Mouse (Mus musculus) stomach, postnatal 0 days (tissue): ENCODE measurements around the gene Gm20532. TPM values are rescaled to one million over a fixed set of nuclear protein-coding genes. Genes with fewer than 3 reads are reported as not detected.

Source experiments
- ATAC-seq: fragments of 200-750 bp; cut with Nextera tagmentation; 2 replicates; pipeline ENCODE4 v1.8.0; 2017; ENCODE audit not compliant: low FRiP score, low TSS enrichment
- DNase-seq: peaks from one replicate; pipeline ENCODE4 v3.0.0-alpha.2; 2016; ENCODE audit warnings: low spot score
- H3K27ac ChIP-seq: fragments of 300-500 bp; sonication (generic); replicated peaks from 2 replicates; pipeline ENCODE4 v1.5.1; 2014; ENCODE audit warnings: mild to moderate bottlenecking, control low read depth
- H3K27me3 ChIP-seq: fragments of 300-500 bp; sonication (generic); 2 replicates; pipeline ENCODE4 v1.6.1; 2014; ENCODE audit warnings: low read length; ENCODE audit not compliant: control insufficient read depth, insufficient read depth
- H3K36me3 ChIP-seq: fragments of 300-500 bp; sonication (generic); 2 replicates; pipeline ENCODE4 v1.6.1; 2014; ENCODE audit warnings: low read length, mixed read lengths; ENCODE audit not compliant: control insufficient read depth, insufficient read depth
- H3K4me1 ChIP-seq: fragments of 300-500 bp; sonication (generic); replicated peaks from 2 replicates; pipeline ENCODE4 v1.6.1; 2014; ENCODE audit warnings: antibody characterized with exemption; ENCODE audit not compliant: control insufficient read depth, insufficient read depth
- H3K4me2 ChIP-seq: fragments of 300-500 bp; sonication (generic); replicated peaks from 2 replicates; pipeline ENCODE4 v1.6.1; 2014; ENCODE audit warnings: low read depth, mild to moderate bottlenecking, control low read depth, moderate library complexity
- H3K4me3 ChIP-seq: fragments of 300-500 bp; sonication (generic); 2 replicates; pipeline ENCODE4 v1.5.1; 2014; ENCODE audit warnings: low read depth, low read length, control low read depth
- H3K9ac ChIP-seq: fragments of 300-500 bp; sonication (generic); 2 replicates; pipeline ENCODE4 v1.6.1; 2014; ENCODE audit warnings: mild to moderate bottlenecking, low read length, control low read depth, mixed read lengths
- H3K9me3 ChIP-seq: fragments of 300-500 bp; sonication (generic); 2 replicates; pipeline ENCODE4 v1.6.1; 2016; ENCODE audit warnings: low read length; ENCODE audit not compliant: control insufficient read depth
- CTCF ChIP-seq: IDR thresholded peaks from 2 replicates; pipeline ENCODE4 v1.5.1; 2016; ENCODE audit warnings: antibody characterized with exemption, low read depth, mild to moderate bottlenecking, moderate library complexity
- EP300 ChIP-seq: optimal IDR thresholded peaks from 2 replicates; pipeline ENCODE3; 2016; ENCODE audit warnings: antibody characterized with exemption
- WGBS: fragments of 180-500 bp; shearing (Covaris S2); extraction: QIAGEN DNeasy Blood & Tissue Kit; methylation state at CpG from one replicate; pipeline ENCODE4 v1.1.7; 2014; 5-methylcytosine and 5-hydroxymethylcytosine counted together
- polyA plus RNA-seq: library from polyadenylated mRNA; unstranded; fragments of >200 nt; fragmentation: Nextera tagmentation; extraction: Ambion mirVana; gene quantifications from 2 replicates; pipeline ENCODE4 v1.2.1, GENCODE M21; 2015

Gene Gm20532
- polyA plus RNA-seq, 1 experiment from 2014 or later, result not detected

- Histone ChIP-seq H3K27ac (no peak overlapping the region), H3K4me2 (no peak overlapping the region), H3K4me1 (no peaks in the 10 kb centered on the region; the same call in 1 of the 2 replicates), H3K9ac (no peak overlapping the region), H3K4me3 (no peak overlapping the region), H3K27me3 (no peaks in the 10 kb centered on the region), H3K9me3 (no peaks in the 10 kb centered on the region), H3K36me3 (no peaks in the 10 kb centered on the region)
- no peak for TF ChIP-seq EP300
- no peak for TF ChIP-seq CTCF
- ATAC-seq (no peak), DNase-seq (no peak)
- 65% methylated on average over 5 of the region's 5 CpGs for WGBS
Measured at GRCm38 (mm10) chr2:26574862-26575261, 11.6 kb upstream of the Gm20532 start.

- Histone ChIP-seq H3K9ac (no peak overlapping the region), H3K36me3 (no peaks in the 10 kb centered on the region), H3K9me3 (no peaks in the 10 kb centered on the region), H3K27me3 (no peaks in the 10 kb centered on the region), H3K4me3 (no peak overlapping the region), H3K4me2 (no peak overlapping the region), H3K27ac (peak overlapping the region; percentile 53), H3K4me1 (no peaks in the 10 kb centered on the region; the same call in 1 of the 2 replicates)
- no peak for TF ChIP-seq EP300
- TF ChIP-seq CTCF, result no peak
- DNase-seq (no peak), ATAC-seq (no peak)
- 88% methylated on average over 1 of the region's 1 CpGs for WGBS
Measured at GRCm38 (mm10) chr2:26575378-26575777, 11.1 kb upstream of the Gm20532 start.

GRCm38 (mm10) chr2:26575865-26576264 lies 10.6 kb upstream of the Gm20532 start:
- DNase-seq (no peak), ATAC-seq (no peak)
- H3K27me3 ChIP-seq, result no peaks in the 10 kb centered on the region
- H3K27ac ChIP-seq, result peak overlapping the region; percentile 53
- H3K36me3 ChIP-seq, result no peaks in the 10 kb centered on the region
- WGBS, result 57% methylated on average over 4 of the region's 4 CpGs
- no peaks in the 10 kb centered on the region for H3K9me3 ChIP-seq
- no peak overlapping the region for H3K4me3 ChIP-seq
- no peak overlapping the region for H3K9ac ChIP-seq
- H3K4me1 ChIP-seq, result no peaks in the 10 kb centered on the region; the same call in 1 of the 2 replicates
- no peak overlapping the region for H3K4me2 ChIP-seq
- no peak for TF ChIP-seq CTCF
- no peak for TF ChIP-seq EP300

- 50% methylated on average over 4 of the region's 4 CpGs for WGBS
- TF ChIP-seq CTCF (no peak), EP300 (no peak)
- no peak overlapping the region for H3K4me3 ChIP-seq
- DNase-seq (no peak), ATAC-seq (no peak)
- H3K27ac ChIP-seq, result peak overlapping the region; percentile 61
- H3K27me3 ChIP-seq, result no peaks in the 10 kb centered on the region
- H3K36me3 ChIP-seq, result no peaks in the 10 kb centered on the region
- no peaks in the 10 kb centered on the region; the same call in 1 of the 2 replicates for H3K4me1 ChIP-seq
- no peak overlapping the region for H3K9ac ChIP-seq
- H3K4me2 ChIP-seq, result no peak overlapping the region
- H3K9me3 ChIP-seq, result no peaks in the 10 kb centered on the region
Measured at GRCm38 (mm10) chr2:26576462-26576861, 10.0 kb upstream of the Gm20532 start.

GRCm38 (mm10) chr2:26578369-26578768 lies 8.1 kb upstream of the Gm20532 start:
- Histone ChIP-seq H3K27me3 (no peaks in the 10 kb centered on the region), H3K36me3 (no peaks in the 10 kb centered on the region), H3K4me3 (no peak overlapping the region), H3K4me1 (no peaks in the 10 kb centered on the region; the same call in 1 of the 2 replicates), H3K4me2 (no peak overlapping the region), H3K27ac (peak overlapping the region; percentile 69; the same call in 1 of the 2 replicates), H3K9me3 (no peaks in the 10 kb centered on the region), H3K9ac (no peak overlapping the region)
- no peak; the same call in 1 of the 2 replicates for ATAC-seq
- no peak for DNase-seq
- TF ChIP-seq CTCF, result no peak
- peak; percentile 81 for TF ChIP-seq EP300
- 44% methylated on average over 6 of the region's 6 CpGs for WGBS

GRCm38 (mm10) chr2:26579714-26580113 lies 6.7 kb upstream of the Gm20532 start, which contains the start of gene Egfl7:
Egfl7 (plus strand) TSS chr2:26580014.
- H3K9ac ChIP-seq, result no peak within 1 kb of the TSS
- WGBS, result 75% methylated on average over 1 of the region's 1 CpGs
- H3K27ac ChIP-seq, result peak within 1 kb of the TSS; percentile 73
- TF ChIP-seq EP300 (no peak), CTCF (no peak)
- no peaks in the 10 kb centered on the region for H3K27me3 ChIP-seq
- ATAC-seq, result no peak
- no peak for DNase-seq
- no peaks in the 10 kb centered on the region for H3K4me1 ChIP-seq
- no peaks in the 10 kb centered on the region for H3K9me3 ChIP-seq
- no peak within 1 kb of the TSS for H3K4me3 ChIP-seq
- H3K4me2 ChIP-seq, result no peak within 1 kb of the TSS
- no peaks in the 10 kb centered on the region for H3K36me3 ChIP-seq
